Mouse (Mus musculus): ENCODE data around the gene Nlk.

GRCm38 (mm10) chr11:78696777-78697752 lies at the start of gene Nlk:
- no peak for TF ChIP-seq CTCF (IDR thresholded peaks at IDR 0.05; ENCODE audit: low read depth)
- no peak for TF ChIP-seq EP300 (IDR thresholded peaks at IDR 0.05; ENCODE audit: low read depth)

All from liver, embryonic 14.5 days (tissue).